Mouse (Mus musculus): Measurements from ENCODE around the gene Ptpn22. TPM values are rescaled to one million over a fixed set of nuclear protein-coding genes. Genes with fewer than 3 reads are reported as not detected.
"Not testable (repeated sequence)": the region's sequence is repeated elsewhere in the genome, so short reads cannot be mapped to it uniquely, and the experiment has no call there.

Gene Ptpn22
- 0.44 TPM in 1 of 2 replicates, not detected in the other for polyA plus RNA-seq (2016; fragmentation: Nextera tagmentation; extraction: Ambion mirVana)

DNA sequence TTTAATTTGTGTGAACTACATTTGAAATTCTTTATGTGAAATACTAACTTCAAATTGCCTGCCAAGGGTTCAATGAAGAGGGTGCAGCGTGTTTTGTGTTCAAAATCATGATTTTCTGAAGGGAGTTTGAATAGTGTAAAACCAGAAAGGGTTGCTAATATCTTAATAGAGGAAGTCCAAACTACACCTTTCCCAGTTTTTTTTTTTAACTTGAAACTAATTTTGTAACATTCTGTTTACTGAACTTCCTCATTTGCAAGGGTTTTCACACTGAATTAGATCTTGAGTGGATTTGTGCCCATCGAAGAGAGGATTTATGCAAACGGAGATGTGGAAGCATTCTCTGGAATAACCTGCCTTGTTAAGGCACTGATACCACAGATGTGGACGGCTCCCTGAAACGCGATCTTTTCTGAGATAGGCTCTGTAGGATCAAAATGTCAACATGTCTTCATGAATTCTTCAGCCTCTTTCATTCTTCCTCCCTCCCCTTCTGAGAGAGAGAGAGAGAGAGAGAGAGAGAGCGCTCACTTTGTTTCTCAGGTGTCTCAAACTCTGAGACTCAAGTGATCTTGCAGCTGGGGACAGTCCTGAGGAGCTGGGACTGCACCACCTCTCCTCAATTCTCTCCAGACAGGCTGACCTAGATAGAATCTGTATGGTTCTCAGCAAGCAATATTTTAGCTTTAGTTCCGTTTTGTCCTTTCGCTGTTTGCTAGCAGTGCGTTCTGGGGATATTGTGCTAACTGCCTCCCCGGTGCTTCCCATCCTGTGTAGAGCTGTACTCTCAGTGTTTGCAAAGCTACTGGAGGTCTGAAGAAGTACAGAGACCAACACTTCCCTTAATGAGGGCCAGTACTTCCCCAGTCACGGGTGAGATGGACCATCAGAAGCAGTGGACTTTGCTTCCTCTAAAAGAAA, at the start of gene Ptpn22:
Ptpn22 (plus strand) TSS at position 915 of the 921 bp plus-strand sequence.
- WGBS = 84% methylated on average over 12 of the region's 12 CpGs
- Histone ChIP-seq H3K4me1 (no peaks in the 10 kb centered on the region), H3K9ac (no peak within 1 kb of the TSS), H3K9me3 (no peaks in the 10 kb centered on the region), H3K27ac (no peak within 1 kb of the TSS), H3K27me3 (replicated peaks) (no peaks in the 10 kb centered on the region), H3K36me3 (no peaks in the 10 kb centered on the region), H3K4me3 (no peak within 1 kb of the TSS), H3K4me2 (replicated peaks) (no peak within 1 kb of the TSS)
- no peak for ATAC-seq (ENCODE audit: low FRiP score, low read depth)

DNA sequence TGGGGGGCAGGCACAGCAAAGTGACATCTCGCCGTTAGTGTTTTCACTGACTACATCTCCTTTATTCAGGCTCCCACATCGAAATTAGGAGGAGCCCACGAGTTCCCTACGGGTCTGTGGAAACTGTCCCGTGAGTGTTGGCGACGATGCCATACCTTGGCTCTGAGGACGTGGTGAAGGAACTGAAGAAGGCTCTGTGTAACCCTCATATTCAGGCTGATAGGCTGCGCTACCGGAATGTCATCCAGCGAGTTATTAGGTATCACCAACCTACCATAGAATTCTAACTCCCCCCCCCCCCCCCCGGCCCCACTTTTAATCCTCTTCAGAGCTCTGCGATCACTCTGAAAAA, 49.8 kb upstream of the Ptpn22 start:
- H3K27me3 ChIP-seq (replicated peaks) = no peaks in the 10 kb centered on the region
- H3K27ac ChIP-seq = peak overlapping the region; percentile 82; the same call in 1 of the 2 replicates
- peak overlapping the region; percentile 75 for H3K4me3 ChIP-seq
- H3K36me3 ChIP-seq = peaks cover 16% of the 10 kb centered on the region; the same call in 1 of the 2 replicates
- no peaks in the 10 kb centered on the region for H3K9me3 ChIP-seq
- 5% methylated on average over 14 of the region's 14 CpGs for WGBS
- H3K4me1 ChIP-seq = peaks cover 13% of the 10 kb centered on the region
- H3K9ac ChIP-seq = peak overlapping the region; percentile 74
- peak overlapping the region; percentile 83 for H3K4me2 ChIP-seq (replicated peaks)
- ATAC-seq (ENCODE audit: low FRiP score, low read depth) = peak; percentile 74

DNA sequence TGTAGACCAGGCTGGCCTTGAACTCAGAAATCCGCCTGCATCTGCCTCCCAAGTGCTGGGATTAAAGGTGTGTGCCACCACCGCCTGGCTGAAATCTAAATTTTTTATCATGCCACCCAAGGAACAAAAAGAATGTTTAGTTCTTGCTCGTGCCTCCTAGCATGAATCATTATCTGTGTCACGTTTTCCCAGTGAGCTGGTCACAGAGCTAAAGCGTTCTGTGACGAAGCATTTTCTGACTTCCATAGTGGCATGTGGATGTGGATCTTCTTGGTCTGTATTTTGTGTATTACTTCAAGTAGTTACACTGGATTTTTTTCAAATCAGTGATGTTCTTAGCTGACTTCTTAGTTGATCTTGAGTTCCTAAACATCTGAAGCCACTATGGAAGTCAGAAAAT, 48.6 kb upstream of the Ptpn22 start:
- ATAC-seq (ENCODE audit: low FRiP score, low read depth) = no peak
- Histone ChIP-seq H3K9ac (no peak overlapping the region), H3K4me2 (replicated peaks) (no peak overlapping the region), H3K9me3 (no peaks in the 10 kb centered on the region), H3K4me1 (peaks cover 13% of the 10 kb centered on the region), H3K4me3 (no peak overlapping the region), H3K27me3 (replicated peaks) (no peaks in the 10 kb centered on the region), H3K36me3 (peaks cover 20% of the 10 kb centered on the region), H3K27ac (no peak overlapping the region)
- WGBS = 87% methylated on average over 6 of the region's 6 CpGs

DNA sequence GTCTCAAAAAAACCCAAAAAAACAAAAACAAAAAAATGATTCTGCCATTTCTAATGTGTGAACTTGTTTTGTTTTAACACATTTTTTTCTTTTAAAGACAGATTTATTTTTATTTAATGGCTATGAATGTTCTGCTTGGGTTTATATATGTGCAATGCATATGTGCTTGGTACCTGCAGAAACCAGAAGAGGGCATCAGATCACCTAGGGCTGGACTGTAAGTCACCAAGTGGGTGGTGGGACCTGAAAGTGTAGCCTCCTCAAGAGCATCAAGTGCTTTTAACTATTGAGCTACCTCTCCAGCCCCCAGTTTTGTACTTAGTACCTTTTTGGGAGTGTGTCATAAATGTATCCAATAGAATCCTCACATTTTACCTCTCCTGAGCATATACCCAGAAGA, 32.0 kb upstream of the Ptpn22 start:
- no peak for ATAC-seq (ENCODE audit: low FRiP score, low read depth)
- Histone ChIP-seq H3K4me3 (no peak overlapping the region), H3K9me3 (no peaks in the 10 kb centered on the region), H3K36me3 (no peaks in the 10 kb centered on the region; the same call in 1 of the 2 replicates), H3K4me2 (replicated peaks) (no peak overlapping the region), H3K4me1 (no peaks in the 10 kb centered on the region), H3K27ac (no peak overlapping the region), H3K9ac (no peak overlapping the region), H3K27me3 (replicated peaks) (no peaks in the 10 kb centered on the region)

DNA sequence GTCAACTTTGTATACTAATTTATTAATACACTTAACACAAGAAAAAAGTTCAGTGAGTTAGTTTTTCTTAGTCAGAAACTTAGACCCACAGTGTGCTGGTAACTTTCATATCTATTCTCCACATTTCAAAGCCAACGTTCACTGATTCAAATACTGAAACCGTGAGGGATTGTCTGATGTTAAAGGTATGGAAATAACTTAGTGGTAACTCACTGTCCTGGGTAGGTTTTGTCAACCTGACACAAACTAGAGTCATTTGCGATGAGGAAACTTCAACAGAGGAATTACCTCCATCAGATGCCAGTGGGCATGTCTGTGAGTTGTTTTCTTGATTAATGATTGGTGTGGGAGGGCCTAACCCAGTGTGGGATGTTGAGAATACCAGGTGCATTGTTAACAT, 30.6 kb upstream of the Ptpn22 start:
- Histone ChIP-seq H3K9ac (no peak overlapping the region), H3K4me2 (replicated peaks) (no peak overlapping the region), H3K9me3 (no peaks in the 10 kb centered on the region), H3K4me3 (no peak overlapping the region), H3K36me3 (no peaks in the 10 kb centered on the region), H3K4me1 (no peaks in the 10 kb centered on the region), H3K27me3 (replicated peaks) (no peaks in the 10 kb centered on the region), H3K27ac (no peak overlapping the region)
- no peak for ATAC-seq (ENCODE audit: low FRiP score, low read depth)
- 87% methylated on average over 3 of the region's 3 CpGs for WGBS

DNA sequence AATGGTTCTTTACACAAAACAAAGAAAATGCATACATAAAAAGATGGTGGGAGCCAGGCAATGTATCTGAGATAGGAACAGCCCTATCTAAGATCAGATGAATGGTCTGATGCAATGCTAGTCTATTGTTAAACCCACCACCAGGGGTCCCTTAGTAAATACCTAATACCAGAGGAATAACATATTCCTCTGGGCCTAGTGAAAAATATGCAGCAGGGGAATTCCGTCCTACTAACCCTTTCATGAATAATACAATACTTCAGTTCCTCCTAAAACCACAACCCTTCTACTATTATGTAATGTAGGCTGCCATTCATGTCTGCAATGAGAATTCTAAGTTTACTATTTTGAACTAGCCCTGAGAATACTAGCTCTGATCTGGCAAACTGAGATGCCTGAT, 28.9 kb upstream of the Ptpn22 start:
- H3K9me3 ChIP-seq; ATAC-seq (ENCODE audit: low FRiP score, low read depth); H3K36me3 ChIP-seq; H3K9ac ChIP-seq; H3K27ac ChIP-seq; H3K4me3 ChIP-seq; H3K4me2 ChIP-seq (replicated peaks); H3K27me3 ChIP-seq (replicated peaks); H3K4me1 ChIP-seq: not testable (repeated sequence)
- 68% methylated on average over 1 of the region's 1 CpGs for WGBS

DNA sequence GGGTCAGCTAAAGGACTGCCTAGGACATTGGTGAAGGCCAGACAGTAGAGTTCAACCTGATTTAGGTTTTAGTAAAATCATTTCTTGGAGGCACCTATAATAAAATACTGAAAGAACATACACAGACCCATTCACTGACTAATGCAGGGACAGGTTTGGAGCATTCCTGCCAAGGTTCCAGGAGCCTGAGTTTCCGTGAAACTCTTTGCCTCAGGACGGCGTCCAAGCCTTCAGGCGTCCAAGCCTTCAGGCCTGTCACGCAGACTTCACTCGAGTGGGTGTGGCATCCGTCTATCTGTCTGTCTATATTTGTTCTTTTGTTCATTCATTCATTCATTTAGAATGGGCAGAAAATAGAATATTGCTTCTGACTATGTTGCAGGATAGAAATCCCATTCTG, 28.4 kb upstream of the Ptpn22 start:
- no peak overlapping the region for H3K4me2 ChIP-seq (replicated peaks)
- H3K4me3 ChIP-seq = no peak overlapping the region
- no peak for ATAC-seq (ENCODE audit: low FRiP score, low read depth)
- H3K4me1 ChIP-seq = no peaks in the 10 kb centered on the region
- no peak overlapping the region for H3K27ac ChIP-seq
- H3K9me3 ChIP-seq = no peaks in the 10 kb centered on the region
- no peaks in the 10 kb centered on the region for H3K36me3 ChIP-seq
- 88% methylated on average over 7 of the region's 7 CpGs for WGBS
- no peaks in the 10 kb centered on the region for H3K27me3 ChIP-seq (replicated peaks)
- H3K9ac ChIP-seq = no peak overlapping the region

DNA sequence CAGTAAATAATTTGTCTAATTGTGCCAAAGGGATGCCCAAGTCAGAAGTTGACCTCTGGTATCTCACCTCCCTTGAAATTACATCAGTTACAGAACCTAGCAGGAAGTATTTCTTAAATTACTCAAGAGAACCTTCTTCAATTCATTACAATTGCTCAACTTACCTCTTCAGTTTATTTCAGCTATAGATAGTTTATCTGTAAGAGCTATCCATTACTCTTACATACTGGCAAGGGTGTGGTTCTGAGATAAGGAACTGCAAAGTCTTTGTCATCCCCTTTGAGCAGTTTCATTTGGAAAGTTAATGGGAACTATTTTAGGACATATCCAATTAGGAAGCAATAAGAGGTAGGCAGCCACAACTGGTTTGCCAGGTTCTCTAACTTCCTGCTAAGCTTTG, 27.2 kb upstream of the Ptpn22 start, which contains the start of gene Bcl2l15:
Bcl2l15 (plus strand) TSS at position 176 of the 400 bp plus-strand sequence.
- Histone ChIP-seq H3K4me1 (no peaks in the 10 kb centered on the region), H3K4me2 (replicated peaks) (no peak within 1 kb of the TSS), H3K27me3 (replicated peaks) (no peaks in the 10 kb centered on the region), H3K4me3 (no peak within 1 kb of the TSS), H3K36me3 (no peaks in the 10 kb centered on the region), H3K27ac (no peak within 1 kb of the TSS), H3K9ac (no peak within 1 kb of the TSS), H3K9me3 (no peaks in the 10 kb centered on the region)
- ATAC-seq (ENCODE audit: low FRiP score, low read depth) = no peak

DNA sequence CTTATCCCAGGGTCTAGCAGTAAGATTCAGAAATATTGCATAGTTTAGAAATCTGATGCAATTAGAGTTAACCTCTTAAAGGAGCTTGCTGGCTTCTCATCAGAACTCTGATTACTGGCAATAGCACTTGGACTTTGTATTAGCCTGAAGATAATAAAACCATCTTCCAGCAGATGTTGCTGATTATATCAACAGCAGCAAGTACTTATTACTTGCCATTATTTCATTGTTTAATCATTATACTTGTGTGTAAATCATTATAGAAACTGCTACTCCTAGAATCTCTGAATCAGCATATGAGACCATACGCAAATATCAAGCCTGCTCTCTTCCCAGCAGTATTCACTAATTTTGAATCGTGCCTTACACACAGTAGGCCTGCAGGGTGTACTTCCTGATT, 25.6 kb upstream of the Ptpn22 start:
- ATAC-seq (ENCODE audit: low FRiP score, low read depth) = no peak
- Histone ChIP-seq H3K36me3 (no peaks in the 10 kb centered on the region), H3K27ac (no peak overlapping the region), H3K4me1 (no peaks in the 10 kb centered on the region), H3K9me3 (no peaks in the 10 kb centered on the region), H3K9ac (no peak overlapping the region), H3K4me2 (replicated peaks) (no peak overlapping the region), H3K4me3 (no peak overlapping the region), H3K27me3 (replicated peaks) (no peaks in the 10 kb centered on the region)
- WGBS = 91% methylated on average over 2 of the region's 2 CpGs

DNA sequence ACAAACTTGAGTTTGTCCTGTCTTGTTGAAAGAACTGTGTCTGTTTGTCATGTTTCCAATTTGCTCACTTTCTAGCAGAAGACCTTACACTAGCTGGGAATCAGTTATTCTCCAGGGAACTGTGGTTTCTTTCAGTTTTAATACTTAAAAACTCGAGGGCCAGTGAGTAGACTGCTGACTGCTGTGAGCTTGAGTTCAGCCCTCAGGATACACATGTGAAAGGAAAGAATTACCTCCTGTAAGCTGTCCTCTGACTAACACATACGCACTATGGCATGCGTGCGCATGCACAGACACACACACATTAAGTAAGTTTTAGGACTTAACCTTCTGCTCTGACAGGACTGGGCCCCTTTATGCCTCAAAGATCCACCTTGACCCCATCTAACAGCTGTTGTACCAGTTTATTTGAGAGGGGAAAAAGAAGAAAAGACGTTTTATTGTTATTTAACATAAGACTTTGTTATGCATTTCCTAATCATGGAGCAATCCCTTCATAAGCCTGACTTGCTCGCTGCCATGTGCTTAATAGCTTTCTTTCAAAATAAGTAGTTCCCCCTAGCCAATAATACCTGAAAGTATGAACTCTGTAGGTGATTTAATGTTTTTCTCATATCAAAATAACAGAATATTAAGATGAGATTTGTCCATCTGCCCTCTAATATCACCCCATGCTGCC, 24.2 kb upstream of the Ptpn22 start:
- Histone ChIP-seq H3K27ac (no peak overlapping the region), H3K9ac (no peak overlapping the region), H3K4me3 (no peak overlapping the region), H3K27me3 (replicated peaks) (no peaks in the 10 kb centered on the region), H3K4me2 (replicated peaks) (no peak overlapping the region), H3K4me1 (no peaks in the 10 kb centered on the region), H3K9me3 (no peaks in the 10 kb centered on the region), H3K36me3 (no peaks in the 10 kb centered on the region)
- 80% methylated on average over 6 of the region's 6 CpGs for WGBS
- ATAC-seq (ENCODE audit: low FRiP score, low read depth) = no peak

DNA sequence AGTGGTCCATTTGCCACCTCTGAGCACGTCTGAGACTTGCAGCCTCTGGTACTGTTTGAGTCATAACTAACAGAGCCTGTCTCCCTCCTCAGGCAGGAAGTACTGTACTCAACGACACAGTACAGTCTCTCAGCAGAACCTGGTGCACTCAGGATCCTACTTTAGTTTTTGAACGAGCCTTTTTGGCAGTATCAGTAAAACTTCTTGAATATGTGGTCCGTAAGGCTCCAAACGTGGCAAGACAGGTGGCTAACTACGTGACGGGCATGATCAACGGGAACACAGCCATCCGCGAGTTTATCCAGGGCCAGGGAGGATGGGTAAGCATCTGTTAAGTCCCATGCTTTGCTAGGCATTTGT, 23.7 kb upstream of the Ptpn22 start:
- Histone ChIP-seq H3K9ac (no peak overlapping the region), H3K4me3 (no peak overlapping the region), H3K36me3 (no peaks in the 10 kb centered on the region), H3K9me3 (no peaks in the 10 kb centered on the region), H3K27ac (no peak overlapping the region), H3K4me2 (replicated peaks) (no peak overlapping the region), H3K27me3 (replicated peaks) (no peaks in the 10 kb centered on the region), H3K4me1 (no peaks in the 10 kb centered on the region)
- 85% methylated on average over 10 of the region's 10 CpGs for WGBS
- no peak for ATAC-seq (ENCODE audit: low FRiP score, low read depth)

DNA sequence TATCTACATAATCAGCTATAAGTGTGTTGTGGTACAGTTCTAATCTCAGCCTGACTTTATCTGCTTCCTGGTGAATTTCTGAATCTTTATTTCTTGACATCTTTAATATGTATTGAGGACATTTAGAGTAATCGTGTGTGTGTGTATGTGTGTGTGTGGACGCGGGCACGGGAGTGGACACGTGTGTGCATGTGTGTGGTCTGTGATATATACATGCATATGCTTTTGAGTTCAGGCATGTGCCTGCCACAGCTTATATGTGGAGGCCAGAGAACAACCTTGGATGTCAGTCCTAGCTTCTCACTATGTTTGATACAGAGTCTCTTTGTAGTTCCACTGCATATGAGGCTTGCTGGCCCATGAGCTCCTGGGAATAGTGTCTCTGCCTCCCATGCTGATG, 23.1 kb upstream of the Ptpn22 start:
- Histone ChIP-seq H3K9me3 (no peaks in the 10 kb centered on the region), H3K27me3 (replicated peaks) (no peaks in the 10 kb centered on the region), H3K4me3 (no peak overlapping the region), H3K4me2 (replicated peaks) (no peak overlapping the region), H3K9ac (no peak overlapping the region), H3K4me1 (no peaks in the 10 kb centered on the region), H3K27ac (no peak overlapping the region), H3K36me3 (no peaks in the 10 kb centered on the region)
- ATAC-seq (ENCODE audit: low FRiP score, low read depth) = no peak
- WGBS = 99% methylated on average over 5 of the region's 5 CpGs
